Mouse (Mus musculus): ENCODE data around the gene Wfdc18. TPM values are rescaled to one million over a fixed set of nuclear protein-coding genes. Genes with fewer than 3 reads are reported as not detected.

Gene Wfdc18
- polyA plus RNA-seq, 1 experiment from 2014 or later: not detected

GRCm38 (mm10) chr11:83739241-83739640, 30.4 kb downstream of the Wfdc18 start:
- ATAC-seq (no peak), DNase-seq (ENCODE audit: low spot score) (peak; percentile 80)
- Histone ChIP-seq H3K36me3 (ENCODE audit: insufficient read depth, low read length) (no peaks in the 10 kb centered on the region), H3K4me2 (replicated peaks; ENCODE audit: low read depth, low read length) (no peak overlapping the region), H3K9me3 (ENCODE audit: low read length) (no peaks in the 10 kb centered on the region), H3K4me1 (ENCODE audit: insufficient read depth, low read depth, low read length) (no peaks in the 10 kb centered on the region), H3K27ac (ENCODE audit: low read length) (no peak overlapping the region), H3K27me3 (replicated peaks; ENCODE audit: insufficient read depth, low read length) (no peaks in the 10 kb centered on the region), H3K4me3 (ENCODE audit: low read depth, low read length) (no peak overlapping the region), H3K9ac (replicated peaks; ENCODE audit: low read depth) (no peak overlapping the region)
- TF ChIP-seq CTCF (IDR thresholded peaks at IDR 0.05): peak; percentile 93
- no peak for TF ChIP-seq EP300 (IDR thresholded peaks at IDR 0.05)
- WGBS: 19% methylated on average over 5 of the region's 5 CpGs

GRCm38 (mm10) chr11:83740443-83740991, 31.7 kb downstream of the Wfdc18 start:
- H3K27me3 ChIP-seq (replicated peaks; ENCODE audit: insufficient read depth, low read length): no peaks in the 10 kb centered on the region
- no peak overlapping the region for H3K4me2 ChIP-seq (replicated peaks; ENCODE audit: low read depth, low read length)
- H3K4me3 ChIP-seq (ENCODE audit: low read depth, low read length): no peak overlapping the region
- no peak overlapping the region for H3K9ac ChIP-seq (replicated peaks; ENCODE audit: low read depth)
- peak overlapping the region; percentile 26; the same call in 1 of the 2 replicates for H3K27ac ChIP-seq (ENCODE audit: low read length)
- DNase-seq (ENCODE audit: low spot score) (peak; percentile 80), ATAC-seq (peak; percentile 88)
- H3K9me3 ChIP-seq (ENCODE audit: low read length): no peaks in the 10 kb centered on the region
- H3K36me3 ChIP-seq (ENCODE audit: insufficient read depth, low read length): no peaks in the 10 kb centered on the region
- WGBS: 37% methylated on average over 4 of the region's 4 CpGs
- peak; percentile 70 for TF ChIP-seq EP300 (IDR thresholded peaks at IDR 0.05)
- no peak for TF ChIP-seq CTCF (IDR thresholded peaks at IDR 0.05)
- H3K4me1 ChIP-seq (ENCODE audit: insufficient read depth, low read depth, low read length): no peaks in the 10 kb centered on the region

DNA sequence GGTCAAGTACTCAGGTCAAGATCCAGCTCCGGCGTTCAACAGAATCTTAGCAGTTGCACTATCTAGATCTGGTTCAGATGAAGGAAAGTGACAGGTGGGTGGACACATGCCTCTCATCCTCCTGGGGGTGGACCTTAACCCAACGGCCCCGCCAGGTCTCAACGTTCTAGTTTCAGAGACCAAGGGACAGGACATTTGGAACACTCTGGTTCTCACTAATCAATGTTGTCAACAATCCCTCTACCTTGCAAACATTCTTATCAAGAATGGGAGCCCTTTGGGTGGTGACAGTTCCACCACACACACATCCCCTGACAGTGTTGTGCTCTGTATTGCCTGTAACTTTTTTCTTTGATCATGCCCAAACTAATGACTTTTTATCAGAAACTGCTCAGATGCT, 33.0 kb downstream of the Wfdc18 start:
- Histone ChIP-seq H3K9me3 (ENCODE audit: low read length) (no peaks in the 10 kb centered on the region), H3K27ac (ENCODE audit: low read length) (no peak overlapping the region), H3K9ac (replicated peaks; ENCODE audit: low read depth) (no peak overlapping the region), H3K4me3 (ENCODE audit: low read depth, low read length) (no peak overlapping the region), H3K36me3 (ENCODE audit: insufficient read depth, low read length) (no peaks in the 10 kb centered on the region), H3K27me3 (replicated peaks; ENCODE audit: insufficient read depth, low read length) (no peaks in the 10 kb centered on the region), H3K4me1 (ENCODE audit: insufficient read depth, low read depth, low read length) (no peaks in the 10 kb centered on the region), H3K4me2 (replicated peaks; ENCODE audit: low read depth, low read length) (no peak overlapping the region)
- DNase-seq (ENCODE audit: low spot score) (no peak), ATAC-seq (no peak)
- TF ChIP-seq CTCF (IDR thresholded peaks at IDR 0.05): no peak
- TF ChIP-seq EP300 (IDR thresholded peaks at IDR 0.05): no peak
- 50% methylated on average over 5 of the region's 5 CpGs for WGBS

GRCm38 (mm10) chr11:83742731-83743355, 34.0 kb downstream of the Wfdc18 start:
- H3K4me3 ChIP-seq (ENCODE audit: low read depth, low read length): no peak overlapping the region
- no peak overlapping the region for H3K27ac ChIP-seq (ENCODE audit: low read length)
- TF ChIP-seq EP300 (IDR thresholded peaks at IDR 0.05) (no peak), CTCF (IDR thresholded peaks at IDR 0.05) (no peak)
- H3K36me3 ChIP-seq (ENCODE audit: insufficient read depth, low read length): no peaks in the 10 kb centered on the region
- H3K4me1 ChIP-seq (ENCODE audit: insufficient read depth, low read depth, low read length): no peaks in the 10 kb centered on the region
- no peak overlapping the region for H3K9ac ChIP-seq (replicated peaks; ENCODE audit: low read depth)
- no peaks in the 10 kb centered on the region for H3K9me3 ChIP-seq (ENCODE audit: low read length)
- ATAC-seq (no peak), DNase-seq (ENCODE audit: low spot score) (peak; percentile 18)
- WGBS: 50% methylated on average over 9 of the region's 9 CpGs
- no peak overlapping the region for H3K4me2 ChIP-seq (replicated peaks; ENCODE audit: low read depth, low read length)
- no peaks in the 10 kb centered on the region for H3K27me3 ChIP-seq (replicated peaks; ENCODE audit: insufficient read depth, low read length)

GRCm38 (mm10) chr11:83743525-83743924, 34.7 kb downstream of the Wfdc18 start:
- no peak overlapping the region for H3K4me3 ChIP-seq (ENCODE audit: low read depth, low read length)
- H3K9me3 ChIP-seq (ENCODE audit: low read length): no peaks in the 10 kb centered on the region
- no peaks in the 10 kb centered on the region for H3K36me3 ChIP-seq (ENCODE audit: insufficient read depth, low read length)
- H3K4me2 ChIP-seq (replicated peaks; ENCODE audit: low read depth, low read length): no peak overlapping the region
- TF ChIP-seq CTCF (IDR thresholded peaks at IDR 0.05): no peak
- TF ChIP-seq EP300 (IDR thresholded peaks at IDR 0.05): no peak
- ATAC-seq (no peak), DNase-seq (ENCODE audit: low spot score) (no peak)
- H3K4me1 ChIP-seq (ENCODE audit: insufficient read depth, low read depth, low read length): no peaks in the 10 kb centered on the region
- no peaks in the 10 kb centered on the region for H3K27me3 ChIP-seq (replicated peaks; ENCODE audit: insufficient read depth, low read length)
- no peak overlapping the region for H3K9ac ChIP-seq (replicated peaks; ENCODE audit: low read depth)
- H3K27ac ChIP-seq (ENCODE audit: low read length): no peak overlapping the region
- 73% methylated on average over 3 of the region's 3 CpGs for WGBS

GRCm38 (mm10) chr11:83746152-83746551, 37.3 kb downstream of the Wfdc18 start:
- Histone ChIP-seq H3K9ac (replicated peaks; ENCODE audit: low read depth) (no peak overlapping the region), H3K9me3 (ENCODE audit: low read length) (no peaks in the 10 kb centered on the region), H3K36me3 (ENCODE audit: insufficient read depth, low read length) (no peaks in the 10 kb centered on the region), H3K27ac (ENCODE audit: low read length) (no peak overlapping the region), H3K4me1 (ENCODE audit: insufficient read depth, low read depth, low read length) (no peaks in the 10 kb centered on the region), H3K4me2 (replicated peaks; ENCODE audit: low read depth, low read length) (no peak overlapping the region), H3K4me3 (ENCODE audit: low read depth, low read length) (no peak overlapping the region), H3K27me3 (replicated peaks; ENCODE audit: insufficient read depth, low read length) (no peaks in the 10 kb centered on the region)
- DNase-seq (ENCODE audit: low spot score): no peak
- no peak for ATAC-seq
- WGBS: 44% methylated on average over 4 of the region's 4 CpGs
- TF ChIP-seq CTCF (IDR thresholded peaks at IDR 0.05) (no peak), EP300 (IDR thresholded peaks at IDR 0.05) (no peak)
